Mouse (Mus musculus): ENCODE measurements around the gene Bub1b.
A peak's percentile ranks its signal among the peaks of the same experiment; 100 is the strongest.

DNA sequence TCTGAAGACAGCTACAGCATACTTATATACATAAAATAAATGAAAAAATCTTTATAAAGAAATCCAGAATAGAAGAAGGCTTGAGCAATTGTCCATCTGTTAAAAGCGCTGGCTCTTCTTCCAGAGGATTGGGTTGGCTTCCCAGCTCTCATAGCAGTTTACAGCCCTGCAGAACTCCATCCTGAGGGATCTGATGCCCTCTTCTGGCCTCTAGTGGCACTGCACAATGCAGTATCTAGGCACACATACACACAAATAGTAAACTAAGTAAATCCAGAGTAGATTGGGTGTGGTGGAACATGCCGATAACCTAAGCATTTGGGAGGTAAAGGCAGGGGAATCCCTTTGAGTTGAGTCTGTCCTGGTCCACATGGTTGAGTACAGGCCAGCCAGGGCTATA, 8.0 kb downstream of the Bub1b start:
- TF ChIP-seq CTCF (IDR thresholded peaks at IDR 0.05; ENCODE audit: borderline replicate concordance, insufficient read depth, low read depth, low read length) = peak; percentile 54; the same call in 1 of the 2 replicates
- TF ChIP-seq POLR2A (IDR thresholded peaks at IDR 0.05; ENCODE audit: borderline replicate concordance, insufficient read depth, low read length) = no peak

All from cerebellum, adult 2 months (tissue).